Mouse (Mus musculus): Measurements from ENCODE around the gene Son.

- TF ChIP-seq CTCF (IDR thresholded peaks at IDR 0.05; ENCODE audit: insufficient read depth, low read depth, low read length) (no peak), POLR2A (IDR thresholded peaks at IDR 0.05; ENCODE audit: insufficient read depth, low read depth, low read length) (no peak)
Observed at GRCm38 (mm10) chr16:91695108-91695755, 47.9 kb downstream of the Son start.

All from olfactory bulb, adult 2 months (tissue).